Mouse (Mus musculus) intestine, postnatal 0 days (tissue): ENCODE data around the gene Eif2s2. TPM values are rescaled to one million over a fixed set of nuclear protein-coding genes. Genes with fewer than 3 reads are reported as not detected.

Experiments used
- ATAC-seq: fragments of 200-750 bp; cut with Nextera tagmentation; 2 replicates; pipeline ENCODE4 v1.8.0; 2017; ENCODE audit warnings: mild to moderate bottlenecking, moderate TSS enrichment, moderate library complexity
- H3K27ac ChIP-seq: fragments of 300-500 bp; sonication (generic); 2 replicates; pipeline ENCODE4 v1.5.1; 2014; ENCODE audit warnings: mild to moderate bottlenecking, low read depth, low read length, moderate library complexity
- H3K27me3 ChIP-seq: fragments of 300-500 bp; sonication (generic); replicated peaks from 2 replicates; pipeline ENCODE4 v1.6.1; 2014; ENCODE audit warnings: low read length, mixed read lengths; ENCODE audit not compliant: control insufficient read depth, insufficient read depth
- H3K36me3 ChIP-seq: fragments of 300-500 bp; sonication (generic); 2 replicates; pipeline ENCODE4 v1.6.1; 2014; ENCODE audit warnings: mild to moderate bottlenecking, moderate library complexity; ENCODE audit not compliant: control insufficient read depth, insufficient read depth
- H3K4me1 ChIP-seq: fragments of 300-500 bp; sonication (generic); replicated peaks from 2 replicates; pipeline ENCODE4 v1.6.1; 2014; ENCODE audit warnings: antibody characterized with exemption, low read length, mixed read lengths; ENCODE audit not compliant: control insufficient read depth, insufficient read depth
- H3K4me2 ChIP-seq: fragments of 300-500 bp; sonication (generic); replicated peaks from 2 replicates; pipeline ENCODE4 v1.6.1; 2014; ENCODE audit warnings: low read depth, mild to moderate bottlenecking, moderate library complexity
- H3K4me3 ChIP-seq: fragments of 300-500 bp; sonication (generic); 2 replicates; pipeline ENCODE4 v1.5.1; 2014; ENCODE audit warnings: low read depth, low read length
- H3K9ac ChIP-seq: fragments of 300-500 bp; sonication (generic); 2 replicates; pipeline ENCODE4 v1.6.1; 2014; ENCODE audit warnings: mild to moderate bottlenecking, low read depth, low read length
- H3K9me3 ChIP-seq: fragments of 300-500 bp; sonication (generic); 2 replicates; pipeline ENCODE4 v1.6.1; 2016; ENCODE audit warnings: mixed run types; ENCODE audit not compliant: control insufficient read depth
- CTCF ChIP-seq: sonication (generic); IDR thresholded peaks from 2 replicates; pipeline ENCODE4 v1.5.1; 2016; ENCODE audit warnings: low read depth, mild to moderate bottlenecking, control low read depth, antibody characterized with exemption, moderate library complexity
- WGBS: fragments of 180-500 bp; shearing (Covaris S2); extraction: QIAGEN DNeasy Blood & Tissue Kit; methylation state at CpG from one replicate; pipeline ENCODE4 v1.1.7; 2014; 5-methylcytosine and 5-hydroxymethylcytosine counted together
- polyA plus RNA-seq: library from polyadenylated mRNA; unstranded; fragments of >200 nt; fragmentation: Nextera tagmentation; extraction: Ambion mirVana; gene quantifications from 2 replicates; pipeline ENCODE4 v1.2.1, GENCODE M21; 2015

Gene Eif2s2
- polyA plus RNA-seq, 1 experiment from 2014 or later: 80.4 TPM

DNA sequence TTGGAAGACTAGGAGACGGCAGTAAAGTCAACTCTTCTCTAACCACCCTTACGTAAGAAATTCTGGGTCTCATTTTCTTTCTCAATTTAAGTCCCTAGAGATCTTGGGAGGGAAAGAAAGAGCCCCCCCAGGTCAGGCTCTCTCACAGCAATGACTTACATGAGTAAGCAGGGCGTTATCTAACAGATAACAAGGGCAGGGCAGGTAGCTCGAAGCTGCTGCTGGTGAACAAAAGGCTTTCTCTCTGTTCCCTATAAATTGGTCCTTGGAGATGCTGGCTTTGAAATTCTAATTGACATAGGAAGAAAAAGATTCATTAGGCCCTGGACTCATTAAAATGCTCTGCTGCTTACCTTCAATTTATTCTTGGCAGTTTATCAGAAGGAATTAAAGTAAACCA, 60.3 kb downstream of the Eif2s2 start:
- H3K27ac ChIP-seq: peak overlapping the region; percentile 41; the same call in 1 of the 2 replicates
- ATAC-seq: no peak
- H3K9ac ChIP-seq: no peak overlapping the region
- peaks cover 5% of the 10 kb centered on the region; the same call in 1 of the 2 replicates for H3K4me1 ChIP-seq
- H3K27me3 ChIP-seq: no peaks in the 10 kb centered on the region
- no peak for TF ChIP-seq CTCF
- H3K36me3 ChIP-seq: no peaks in the 10 kb centered on the region
- H3K9me3 ChIP-seq: no peaks in the 10 kb centered on the region
- no peak overlapping the region for H3K4me3 ChIP-seq
- 35% methylated on average over 4 of the region's 4 CpGs for WGBS
- H3K4me2 ChIP-seq: no peak overlapping the region

DNA sequence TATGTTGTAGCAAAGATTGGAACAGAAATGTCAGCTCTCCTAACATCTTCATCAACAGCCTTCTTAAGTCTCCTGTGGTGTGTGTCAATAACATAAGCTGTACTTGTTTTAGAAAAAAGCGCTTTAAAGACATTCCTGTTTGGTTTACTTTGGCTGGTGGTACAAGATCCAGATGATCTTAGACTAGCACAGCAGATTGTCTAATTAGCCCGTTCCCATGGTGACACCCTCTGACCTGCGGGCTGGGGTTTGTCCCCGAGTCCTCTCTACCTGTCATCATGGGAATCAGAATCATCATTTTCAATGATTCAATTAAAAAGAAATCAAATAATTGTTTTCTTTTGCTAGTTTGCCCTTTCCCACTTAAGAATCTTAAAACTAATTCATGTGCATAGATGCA, 65.2 kb downstream of the Eif2s2 start:
- Histone ChIP-seq H3K36me3 (no peaks in the 10 kb centered on the region), H3K4me3 (no peak overlapping the region), H3K27ac (no peak overlapping the region), H3K4me1 (no peaks in the 10 kb centered on the region), H3K9me3 (no peaks in the 10 kb centered on the region), H3K27me3 (no peaks in the 10 kb centered on the region), H3K9ac (no peak overlapping the region), H3K4me2 (no peak overlapping the region)
- no peak for TF ChIP-seq CTCF
- WGBS: 59% methylated on average over 4 of the region's 4 CpGs
- ATAC-seq: no peak

GRCm38 (mm10) chr2:154826054-154826538, 66.6 kb downstream of the Eif2s2 start:
- Histone ChIP-seq H3K27ac (no peak overlapping the region), H3K9me3 (no peaks in the 10 kb centered on the region), H3K4me1 (no peaks in the 10 kb centered on the region), H3K4me2 (no peak overlapping the region), H3K9ac (no peak overlapping the region), H3K36me3 (no peaks in the 10 kb centered on the region), H3K27me3 (no peaks in the 10 kb centered on the region), H3K4me3 (no peak overlapping the region)
- no peak for TF ChIP-seq CTCF
- no peak for ATAC-seq
- 75% methylated on average over 1 of the region's 1 CpGs for WGBS

Other genes starting within 250 kb of the Eif2s2 start
- gene Chmp4b, start 241.2 kb downstream of the Eif2s2 start, polyA plus RNA-seq: 60.8 and 62.4 TPM in 2 replicates
- not detected in 2 replicates for gene Gm14214, start 122.9 kb downstream of the Eif2s2 start, polyA plus RNA-seq
- gene Raly, start 101.8 kb downstream of the Eif2s2 start, polyA plus RNA-seq: 20.1 and 20.5 TPM in 2 replicates
- gene a, start 101.5 kb downstream of the Eif2s2 start, polyA plus RNA-seq: 0.18 TPM in 1 of 2 replicates, not detected in the other
- 0.24 and 0.31 TPM in 2 replicates for gene Gm14226, start 125.3 kb upstream of the Eif2s2 start, polyA plus RNA-seq
- 45.7 and 47.9 TPM in 2 replicates for gene Ahcy, start 181.6 kb upstream of the Eif2s2 start, polyA plus RNA-seq
- 20.3 and 25.4 TPM in 2 replicates for gene Itch, start 240.6 kb upstream of the Eif2s2 start, polyA plus RNA-seq